Mouse (Mus musculus) brain, embryonic 14.5 days (tissue): ENCODE results near the gene Rxrb.

Experiments used
- CTCF ChIP-seq: fragments of 200-500 bp; IDR thresholded peaks from 2 replicates; pipeline ENCODE4 v1.5.1; 2012; ENCODE audit warnings: inconsistent platforms, mild to moderate bottlenecking, moderate library complexity, borderline replicate concordance; ENCODE audit not compliant: insufficient read depth, insufficient read length; ENCODE audit errors: extremely low read depth
- POLR2A ChIP-seq: fragments of 200-500 bp; IDR thresholded peaks from 2 replicates; pipeline ENCODE4 v1.6.1; 2012; ENCODE audit warnings: mild to moderate bottlenecking, inconsistent platforms, borderline replicate concordance; ENCODE audit not compliant: poor library complexity, insufficient read depth, insufficient read length, severe bottlenecking; ENCODE audit errors: extremely low read depth

DNA sequence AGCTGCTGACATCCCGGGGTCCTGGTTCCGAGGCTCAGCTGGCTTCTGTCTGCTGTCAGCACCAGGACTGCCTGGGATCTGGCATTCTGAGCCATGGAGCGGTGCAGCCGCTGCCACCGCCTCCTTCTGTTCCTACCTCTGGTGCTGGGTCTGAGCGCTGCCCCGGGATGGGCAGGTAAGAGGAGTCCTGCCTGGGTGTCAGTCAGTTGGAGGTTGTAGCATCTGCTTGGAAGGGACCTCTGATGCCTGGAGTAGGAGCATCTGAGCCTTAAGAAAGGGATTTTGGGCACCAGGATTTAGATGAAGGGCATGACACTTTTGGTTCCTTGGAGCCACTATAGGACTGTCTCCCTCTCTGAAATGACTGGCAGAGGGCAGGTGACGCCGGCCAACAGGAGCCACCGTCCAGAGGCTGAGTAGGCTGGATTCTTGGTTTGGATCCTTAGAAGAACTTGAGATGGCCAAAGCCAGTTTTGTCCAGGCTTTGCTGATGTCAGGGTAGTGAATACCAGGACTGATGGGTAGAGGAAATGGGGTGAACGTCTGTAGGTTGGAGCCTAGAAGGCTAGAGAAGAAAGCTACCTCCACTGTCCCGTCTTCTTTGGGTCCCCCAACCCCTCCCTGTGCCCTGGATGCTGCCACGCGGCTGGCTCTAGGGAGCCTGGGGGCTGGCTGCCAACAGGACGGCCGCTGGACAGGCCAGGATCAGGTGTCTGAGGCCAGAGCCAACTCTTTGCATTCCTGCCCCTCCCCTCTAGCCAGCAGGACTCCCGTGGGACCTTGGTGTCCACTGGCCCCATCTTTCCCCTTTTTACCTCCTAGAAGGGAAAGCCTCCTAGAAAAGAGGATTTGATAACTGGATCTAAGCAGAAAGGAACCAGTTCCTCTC lies 8.2 kb downstream of the Rxrb start:
- TF ChIP-seq POLR2A (no peak), CTCF (no peak)
